Mouse (Mus musculus): ENCODE measurements around the gene Nppa. TPM values are rescaled to one million over a fixed set of nuclear protein-coding genes. Genes with fewer than 3 reads are reported as not detected.

The Nppa gene
- polyA plus RNA-seq, 1 experiment from 2014 or later, result 0.18 TPM

DNA sequence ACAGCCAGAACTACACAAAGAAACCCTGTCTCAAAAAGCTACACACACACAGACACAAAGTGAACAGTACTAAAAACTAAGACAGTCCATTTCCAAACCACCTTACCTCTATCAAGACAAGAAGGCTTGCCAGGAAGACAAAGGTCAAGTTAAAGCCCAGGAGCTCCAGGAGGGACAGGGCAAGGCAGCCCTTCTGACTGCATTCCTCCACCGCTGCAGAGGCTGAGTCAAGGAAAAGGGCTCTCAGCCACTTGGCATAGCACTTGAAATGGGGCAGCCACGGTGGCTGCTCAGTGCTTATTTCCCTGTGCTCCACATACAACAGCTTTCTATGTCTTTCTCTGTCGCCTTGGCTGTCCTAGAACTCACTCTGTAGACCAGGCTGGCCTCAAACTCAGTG lies 23.5 kb downstream of the Nppa start:
- no peaks in the 10 kb centered on the region for H3K9me3 ChIP-seq (replicated peaks; ENCODE audit: control insufficient read depth, low read length)
- H3K4me1 ChIP-seq (ENCODE audit: control insufficient read depth, insufficient read depth, low read length), result no peaks in the 10 kb centered on the region
- H3K9ac ChIP-seq (ENCODE audit: low read length), result no peak overlapping the region
- no peaks in the 10 kb centered on the region for H3K27me3 ChIP-seq (ENCODE audit: control insufficient read depth, insufficient read depth, low read length)
- 86% methylated on average over 3 of the region's 3 CpGs for WGBS
- peaks cover 12% of the 10 kb centered on the region; the same call in 1 of the 2 replicates for H3K36me3 ChIP-seq (ENCODE audit: control insufficient read depth, insufficient read depth, low read length)
- H3K27ac ChIP-seq (ENCODE audit: low read length), result no peak overlapping the region
- ATAC-seq (ENCODE audit: insufficient read depth, low FRiP score), result no peak
- no peak overlapping the region for H3K4me3 ChIP-seq (replicated peaks; ENCODE audit: low read length)
- no peak overlapping the region for H3K4me2 ChIP-seq (ENCODE audit: low read depth, low read length)

DNA sequence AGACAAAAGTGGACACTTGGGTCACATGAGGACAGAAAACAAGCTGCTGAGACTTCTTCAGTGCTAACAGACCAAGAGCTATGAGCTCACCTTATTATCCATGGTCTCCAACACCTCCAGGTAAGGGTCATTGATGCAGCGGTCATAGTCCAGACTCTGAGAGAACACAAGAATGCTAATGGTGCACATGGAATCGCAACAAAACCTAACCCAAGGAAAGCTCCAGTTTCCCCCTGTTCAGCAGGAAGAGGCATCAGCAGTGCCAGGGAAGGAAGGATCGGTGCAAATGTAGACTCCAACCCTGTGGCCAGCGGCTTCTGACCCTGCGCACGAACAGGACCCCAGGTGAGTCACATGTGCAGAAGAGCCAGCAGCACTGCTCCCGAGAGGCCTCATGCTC lies 28.8 kb downstream of the Nppa start:
- Histone ChIP-seq H3K9ac (ENCODE audit: low read length) (no peak overlapping the region), H3K36me3 (ENCODE audit: control insufficient read depth, insufficient read depth, low read length) (0 out of 2 replicates have a peak, but pooled peaks cover 4% of the 10 kb centered on the region), H3K27me3 (ENCODE audit: control insufficient read depth, insufficient read depth, low read length) (no peaks in the 10 kb centered on the region), H3K27ac (ENCODE audit: low read length) (no peak overlapping the region), H3K4me2 (ENCODE audit: low read depth, low read length) (no peak overlapping the region), H3K4me1 (ENCODE audit: control insufficient read depth, insufficient read depth, low read length) (no peaks in the 10 kb centered on the region), H3K4me3 (replicated peaks; ENCODE audit: low read length) (no peak overlapping the region), H3K9me3 (replicated peaks; ENCODE audit: control insufficient read depth, low read length) (no peaks in the 10 kb centered on the region)
- no peak for ATAC-seq (ENCODE audit: insufficient read depth, low FRiP score)
- WGBS, result 92% methylated on average over 7 of the region's 7 CpGs

- Histone ChIP-seq H3K4me3 (replicated peaks; ENCODE audit: low read length) (no peak overlapping the region), H3K27me3 (ENCODE audit: control insufficient read depth, insufficient read depth, low read length) (no peaks in the 10 kb centered on the region), H3K36me3 (ENCODE audit: control insufficient read depth, insufficient read depth, low read length) (no peaks in the 10 kb centered on the region), H3K9me3 (replicated peaks; ENCODE audit: control insufficient read depth, low read length) (no peaks in the 10 kb centered on the region), H3K4me1 (ENCODE audit: control insufficient read depth, insufficient read depth, low read length) (no peaks in the 10 kb centered on the region), H3K27ac (ENCODE audit: low read length) (no peak overlapping the region), H3K4me2 (ENCODE audit: low read depth, low read length) (no peak overlapping the region), H3K9ac (ENCODE audit: low read length) (no peak overlapping the region)
- 83% methylated on average over 5 of the region's 5 CpGs for WGBS
- no peak for ATAC-seq (ENCODE audit: insufficient read depth, low FRiP score)
Measured at GRCm38 (mm10) chr4:148030506-148030905, 30.0 kb downstream of the Nppa start.

DNA sequence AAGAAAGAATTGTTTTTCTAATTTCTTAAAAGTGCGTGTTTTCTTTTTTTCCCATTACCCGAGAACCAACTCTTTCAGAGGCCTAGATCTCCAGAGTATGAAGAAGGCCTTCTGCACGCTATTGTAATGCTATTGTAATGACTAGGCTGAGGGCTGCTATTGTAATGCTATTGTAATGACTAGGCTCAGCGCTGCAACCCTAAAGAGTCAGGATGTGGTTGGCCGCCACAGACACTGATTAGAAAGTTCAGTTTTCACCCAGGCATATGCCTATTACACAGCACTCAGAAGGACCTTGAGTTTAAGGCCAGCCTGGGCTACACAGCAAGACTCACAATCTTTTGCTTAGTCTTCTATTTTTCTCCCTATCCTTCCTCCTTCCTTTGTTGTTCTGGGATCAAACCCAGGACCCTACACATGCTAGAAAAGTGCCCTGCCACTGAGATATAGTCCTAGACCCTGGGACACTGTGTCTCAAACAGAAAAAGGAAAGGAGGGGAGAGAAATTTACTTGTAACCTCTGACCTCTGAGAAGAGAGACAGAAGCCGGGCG lies 33.4 kb downstream of the Nppa start:
- no peaks in the 10 kb centered on the region for H3K27me3 ChIP-seq (ENCODE audit: control insufficient read depth, insufficient read depth, low read length)
- WGBS, result 84% methylated on average over 7 of the region's 7 CpGs
- no peak for ATAC-seq (ENCODE audit: insufficient read depth, low FRiP score)
- H3K27ac ChIP-seq (ENCODE audit: low read length), result no peak overlapping the region
- no peaks in the 10 kb centered on the region for H3K9me3 ChIP-seq (replicated peaks; ENCODE audit: control insufficient read depth, low read length)
- H3K36me3 ChIP-seq (ENCODE audit: control insufficient read depth, insufficient read depth, low read length), result 0 out of 2 replicates have a peak, but pooled peaks cover 2% of the 10 kb centered on the region
- no peak overlapping the region for H3K4me3 ChIP-seq (replicated peaks; ENCODE audit: low read length)
- no peak overlapping the region for H3K9ac ChIP-seq (ENCODE audit: low read length)
- no peak overlapping the region for H3K4me2 ChIP-seq (ENCODE audit: low read depth, low read length)
- H3K4me1 ChIP-seq (ENCODE audit: control insufficient read depth, insufficient read depth, low read length), result peaks cover 7% of the 10 kb centered on the region

GRCm38 (mm10) chr4:148035440-148035839 lies 34.9 kb downstream of the Nppa start:
- Histone ChIP-seq H3K36me3 (ENCODE audit: control insufficient read depth, insufficient read depth, low read length) (0 out of 2 replicates have a peak, but pooled peaks cover 2% of the 10 kb centered on the region), H3K27ac (ENCODE audit: low read length) (no peak overlapping the region), H3K9me3 (replicated peaks; ENCODE audit: control insufficient read depth, low read length) (no peaks in the 10 kb centered on the region), H3K9ac (ENCODE audit: low read length) (no peak overlapping the region), H3K4me2 (ENCODE audit: low read depth, low read length) (no peak overlapping the region), H3K4me3 (replicated peaks; ENCODE audit: low read length) (no peak overlapping the region), H3K27me3 (ENCODE audit: control insufficient read depth, insufficient read depth, low read length) (no peaks in the 10 kb centered on the region), H3K4me1 (ENCODE audit: control insufficient read depth, insufficient read depth, low read length) (peaks cover 20% of the 10 kb centered on the region)
- ATAC-seq (ENCODE audit: insufficient read depth, low FRiP score), result no peak
- 89% methylated on average over 3 of the region's 3 CpGs for WGBS

DNA sequence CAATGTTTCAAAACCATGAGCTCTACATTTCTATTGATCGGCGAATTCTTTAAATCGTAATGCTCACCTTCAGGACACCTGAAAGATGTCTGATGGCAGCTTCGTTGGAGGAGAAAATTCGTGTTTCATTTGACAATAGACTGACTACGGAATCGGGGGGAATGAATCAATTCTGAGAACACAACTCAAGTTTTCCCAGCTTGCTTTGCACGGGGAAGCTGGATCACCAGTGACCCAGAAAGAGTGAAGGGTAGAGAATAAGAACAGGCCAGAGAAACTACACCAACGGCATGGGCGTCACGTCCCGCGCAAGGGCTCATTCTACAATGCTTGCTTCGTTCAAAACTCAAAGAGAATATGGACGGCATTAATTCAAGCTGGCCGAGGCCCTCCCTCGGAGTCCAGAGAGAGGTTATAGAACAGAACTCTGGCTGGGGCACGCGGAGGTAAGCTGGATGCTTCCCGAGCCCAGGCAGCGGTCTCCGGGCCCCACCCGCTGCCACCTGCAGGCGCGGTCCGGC lies 37.6 kb downstream of the Nppa start:
- Histone ChIP-seq H3K4me2 (ENCODE audit: low read depth, low read length) (peak overlapping the region; percentile 57), H3K4me3 (replicated peaks; ENCODE audit: low read length) (peak overlapping the region; percentile 75), H3K36me3 (ENCODE audit: control insufficient read depth, insufficient read depth, low read length) (0 out of 2 replicates have a peak, but pooled peaks cover 2% of the 10 kb centered on the region), H3K27ac (ENCODE audit: low read length) (peak overlapping the region; percentile 80), H3K9me3 (replicated peaks; ENCODE audit: control insufficient read depth, low read length) (no peaks in the 10 kb centered on the region), H3K9ac (ENCODE audit: low read length) (peak overlapping the region; percentile 80), H3K27me3 (ENCODE audit: control insufficient read depth, insufficient read depth, low read length) (no peaks in the 10 kb centered on the region), H3K4me1 (ENCODE audit: control insufficient read depth, insufficient read depth, low read length) (peaks cover 41% of the 10 kb centered on the region)
- no peak for ATAC-seq (ENCODE audit: insufficient read depth, low FRiP score)
- WGBS, result 6% methylated on average over 26 of the region's 26 CpGs

DNA sequence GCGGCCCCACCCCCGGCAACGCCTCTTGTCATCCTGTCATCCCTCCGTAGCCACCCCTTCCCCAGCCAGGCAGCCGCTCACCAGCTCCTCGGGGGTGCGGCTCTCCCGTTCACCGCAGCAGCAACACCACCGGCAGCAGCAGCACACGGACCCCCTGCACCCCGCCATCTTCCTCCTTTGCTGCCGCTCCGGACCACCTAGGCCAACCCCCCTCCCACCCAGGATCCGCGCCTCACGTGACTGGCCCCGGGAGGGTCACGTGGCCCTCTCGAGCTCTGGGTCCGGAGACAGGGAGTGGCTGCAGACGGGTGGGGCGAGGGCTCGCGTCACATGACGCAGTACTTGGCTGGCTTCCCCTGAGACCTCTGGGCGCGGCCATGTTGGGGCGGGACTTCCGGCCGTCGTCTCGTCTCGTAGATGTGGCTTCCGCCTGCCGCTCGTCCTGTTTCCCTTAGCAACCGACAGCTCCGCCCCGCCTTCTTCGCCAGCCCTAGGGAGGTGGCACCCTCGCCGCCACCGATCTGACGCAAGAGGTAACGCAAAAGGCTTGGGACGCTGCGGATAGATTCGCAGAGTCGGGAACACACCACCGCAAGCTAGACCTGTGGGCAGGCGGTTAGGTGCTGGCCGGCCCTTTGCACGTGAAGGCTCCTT lies 38.2 kb downstream of the Nppa start, which contains the start of the genes Clcn6 and Mthfr:
Gene Clcn6 (minus strand): TSS at position 222 of the 654 bp plus-strand sequence.
Gene Mthfr (plus strand): TSS at position 478 of the 654 bp plus-strand sequence.
- Histone ChIP-seq H3K27ac (ENCODE audit: low read length) (peak within 1 kb of the TSS; percentile 91), H3K27me3 (ENCODE audit: control insufficient read depth, insufficient read depth, low read length) (no peaks in the 10 kb centered on the region), H3K4me1 (ENCODE audit: control insufficient read depth, insufficient read depth, low read length) (peaks cover 42% of the 10 kb centered on the region), H3K9me3 (replicated peaks; ENCODE audit: control insufficient read depth, low read length) (no peaks in the 10 kb centered on the region), H3K4me2 (ENCODE audit: low read depth, low read length) (peak within 1 kb of the TSS; percentile 90), H3K4me3 (replicated peaks; ENCODE audit: low read length) (peak within 1 kb of the TSS; percentile 75), H3K36me3 (ENCODE audit: control insufficient read depth, insufficient read depth, low read length) (0 out of 2 replicates have a peak, but pooled peaks cover 2% of the 10 kb centered on the region), H3K9ac (ENCODE audit: low read length) (peak within 1 kb of the TSS; percentile 80)
- ATAC-seq (ENCODE audit: insufficient read depth, low FRiP score), result peak; percentile 96
- under 1% methylated on average over 54 of the region's 54 CpGs for WGBS

- no peak for ATAC-seq (ENCODE audit: insufficient read depth, low FRiP score)
- Histone ChIP-seq H3K4me2 (ENCODE audit: low read depth, low read length) (peak overlapping the region; percentile 90), H3K27me3 (ENCODE audit: control insufficient read depth, insufficient read depth, low read length) (no peaks in the 10 kb centered on the region), H3K9me3 (replicated peaks; ENCODE audit: control insufficient read depth, low read length) (no peaks in the 10 kb centered on the region), H3K9ac (ENCODE audit: low read length) (peak overlapping the region; percentile 77), H3K36me3 (ENCODE audit: control insufficient read depth, insufficient read depth, low read length) (peaks cover 4% of the 10 kb centered on the region; the same call in 1 of the 2 replicates), H3K4me3 (replicated peaks; ENCODE audit: low read length) (peak overlapping the region; percentile 75), H3K4me1 (ENCODE audit: control insufficient read depth, insufficient read depth, low read length) (peaks cover 42% of the 10 kb centered on the region), H3K27ac (ENCODE audit: low read length) (peak overlapping the region; percentile 91)
- WGBS, result 15% methylated on average over 19 of the region's 19 CpGs
Measured at GRCm38 (mm10) chr4:148039254-148040028, 38.9 kb downstream of the Nppa start.
